Mouse (Mus musculus) embryonic facial prominence, embryonic 13.5 days (tissue): ENCODE measurements at regions not wholly inside any gene's neighbourhood (a gene's known extent, or its start where the extent isn't known, plus 50 kb on each side); places are given as distances from the start of the nearest gene placed in this dataset.

Experiments
- ATAC-seq: fragments of 200-750 bp; cut with Nextera tagmentation; 2 replicates; pipeline ENCODE4 v1.8.0; 2017; ENCODE audit warnings: low read depth; ENCODE audit not compliant: insufficient number of reproducible peaks, insufficient read depth, low FRiP score, low TSS enrichment
- H3K27ac ChIP-seq: fragments of 300-500 bp; sonication (generic); 2 replicates; pipeline ENCODE4 v1.5.1; 2015; ENCODE audit warnings: moderate library complexity, mild to moderate bottlenecking, inconsistent platforms
- H3K27me3 ChIP-seq: fragments of 300-500 bp; sonication (generic); 2 replicates; pipeline ENCODE4 v1.6.1; 2015; ENCODE audit warnings: mild to moderate bottlenecking, inconsistent platforms
- H3K36me3 ChIP-seq: fragments of 300-500 bp; sonication (generic); 2 replicates; pipeline ENCODE4 v1.6.1; 2015; ENCODE audit warnings: mild to moderate bottlenecking, inconsistent platforms
- H3K4me1 ChIP-seq: fragments of 300-500 bp; sonication (generic); 2 replicates; pipeline ENCODE4 v1.6.1; 2015; ENCODE audit warnings: inconsistent platforms
- H3K4me2 ChIP-seq: fragments of 300-500 bp; sonication (generic); 2 replicates; pipeline ENCODE4 v1.6.1; 2015; ENCODE audit warnings: moderate library complexity, mild to moderate bottlenecking, inconsistent platforms
- H3K4me3 ChIP-seq: fragments of 300-500 bp; sonication (generic); 2 replicates; pipeline ENCODE4 v1.5.1; 2015; ENCODE audit warnings: mild to moderate bottlenecking, inconsistent platforms
- H3K9ac ChIP-seq: fragments of 300-500 bp; sonication (generic); 2 replicates; pipeline ENCODE4 v1.6.1; 2015; ENCODE audit warnings: mild to moderate bottlenecking, inconsistent platforms
- H3K9me3 ChIP-seq: fragments of 300-500 bp; sonication (generic); 2 replicates; pipeline ENCODE4 v1.6.1; 2016; ENCODE audit warnings: inconsistent platforms
- WGBS: fragments of 180-500 bp; shearing (Covaris S2); methylation state at CpG from one replicate; pipeline ENCODE4 v1.1.7; 2015; ENCODE audit warnings: mixed read lengths; 5-methylcytosine and 5-hydroxymethylcytosine counted together

DNA sequence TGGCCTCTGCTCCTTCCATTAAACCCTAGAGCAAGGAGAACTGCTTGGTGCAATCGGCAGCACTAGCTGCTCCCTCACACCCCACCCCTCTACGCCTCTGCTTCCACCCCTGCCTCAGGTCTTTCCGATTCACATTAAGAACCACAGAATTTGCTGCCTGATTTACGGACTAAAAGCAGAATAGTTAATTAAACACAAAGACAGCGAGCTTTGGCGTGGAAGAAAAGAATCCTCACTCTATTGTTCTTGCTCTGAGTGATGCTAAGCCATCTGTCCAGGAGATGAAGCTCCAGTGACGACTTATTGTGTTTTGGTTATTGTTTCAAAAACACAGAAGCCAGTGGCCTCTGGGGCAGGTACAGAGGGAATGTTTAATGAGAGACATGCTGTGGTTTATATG lies 438.9 kb upstream of the Kcnab2 start:
- H3K27ac ChIP-seq, result no peak overlapping the region
- no peak for ATAC-seq

GRCm38 (mm10) chr4:152913497-152913896 lies 435.8 kb upstream of the Kcnab2 start:
- H3K9me3 ChIP-seq, result no peaks in the 10 kb centered on the region
- H3K4me3 ChIP-seq, result no peak overlapping the region
- H3K27ac ChIP-seq, result no peak overlapping the region
- WGBS, result 34% methylated on average over 10 of the region's 10 CpGs
- H3K36me3 ChIP-seq, result no peaks in the 10 kb centered on the region
- ATAC-seq, result no peak
- H3K9ac ChIP-seq, result no peak overlapping the region
- H3K4me2 ChIP-seq, result no peak overlapping the region
- H3K27me3 ChIP-seq, result no peaks in the 10 kb centered on the region
- no peaks in the 10 kb centered on the region for H3K4me1 ChIP-seq

More for the DNA sequence above, 438.9 kb upstream of the Kcnab2 start:
- no peaks in the 10 kb centered on the region for H3K36me3 ChIP-seq
- WGBS, result 12% methylated on average over 7 of the region's 7 CpGs
- no peak overlapping the region for H3K4me2 ChIP-seq
- H3K4me1 ChIP-seq, result no peaks in the 10 kb centered on the region
- H3K9me3 ChIP-seq, result no peaks in the 10 kb centered on the region
- H3K4me3 ChIP-seq, result no peak overlapping the region
- H3K27me3 ChIP-seq, result no peaks in the 10 kb centered on the region
- H3K9ac ChIP-seq, result no peak overlapping the region

DNA sequence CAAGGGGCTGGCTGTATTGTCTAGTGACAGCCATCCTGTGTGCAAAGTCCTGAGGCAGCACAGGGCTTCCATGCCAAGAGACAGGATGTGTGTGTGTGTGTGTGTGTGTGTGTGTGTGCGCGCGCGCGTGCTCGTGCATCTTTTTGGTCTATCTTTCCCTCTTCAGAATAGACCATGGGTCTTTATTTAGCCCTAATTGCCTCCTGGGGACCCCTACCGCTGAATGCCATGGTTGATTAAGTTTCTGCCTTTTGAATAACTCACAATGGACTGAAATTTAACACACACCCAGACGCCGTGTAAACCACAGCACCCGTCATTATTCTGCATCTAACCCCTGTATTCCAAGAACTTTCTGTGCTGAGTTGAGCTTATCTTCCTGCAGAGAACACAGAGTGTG lies 435.2 kb upstream of the Kcnab2 start:
- 68% methylated on average over 10 of the region's 10 CpGs for WGBS
- Histone ChIP-seq H3K9me3 (no peaks in the 10 kb centered on the region), H3K27me3 (no peaks in the 10 kb centered on the region), H3K9ac (no peak overlapping the region), H3K4me1 (peaks cover 1% of the 10 kb centered on the region; the same call in 1 of the 2 replicates), H3K4me3 (no peak overlapping the region), H3K36me3 (no peaks in the 10 kb centered on the region), H3K27ac (no peak overlapping the region), H3K4me2 (no peak overlapping the region)
- ATAC-seq, result no peak

DNA sequence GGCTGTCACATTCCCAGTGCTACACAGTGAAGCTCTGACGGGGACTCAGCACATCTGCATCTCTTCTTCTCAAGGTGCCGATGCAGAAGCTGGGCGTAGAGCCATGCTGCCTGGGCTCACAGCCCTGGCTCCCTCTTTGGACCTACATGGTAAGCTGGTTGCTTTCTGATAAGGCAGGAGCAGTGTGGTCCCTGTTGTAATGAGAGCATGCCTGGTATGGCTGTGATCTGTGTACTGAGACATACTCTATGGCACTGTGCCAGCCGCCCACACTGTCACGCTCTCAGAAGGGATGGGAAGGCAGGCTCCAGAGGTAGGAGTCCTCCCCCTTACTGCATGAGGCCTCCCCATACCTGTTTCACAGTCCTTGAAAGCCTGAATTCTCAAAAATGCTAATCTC lies 430.6 kb upstream of the Kcnab2 start:
- Histone ChIP-seq H3K4me1 (peaks cover 4% of the 10 kb centered on the region; the same call in 1 of the 2 replicates), H3K27me3 (no peaks in the 10 kb centered on the region), H3K4me3 (no peak overlapping the region), H3K9ac (no peak overlapping the region), H3K27ac (no peak overlapping the region), H3K9me3 (no peaks in the 10 kb centered on the region), H3K36me3 (no peaks in the 10 kb centered on the region), H3K4me2 (no peak overlapping the region)
- WGBS, result 69% methylated on average over 5 of the region's 5 CpGs
- ATAC-seq, result no peak

- ATAC-seq, result no peak
- Histone ChIP-seq H3K4me2 (no peak overlapping the region), H3K27ac (no peak overlapping the region), H3K36me3 (no peaks in the 10 kb centered on the region), H3K9ac (no peak overlapping the region), H3K4me3 (no peak overlapping the region), H3K9me3 (no peaks in the 10 kb centered on the region), H3K27me3 (no peaks in the 10 kb centered on the region), H3K4me1 (peaks cover 3% of the 10 kb centered on the region; the same call in 1 of the 2 replicates)
- WGBS, result 80% methylated on average over 11 of the region's 11 CpGs
Measured at GRCm38 (mm10) chr4:152902851-152903250, 425.2 kb upstream of the Kcnab2 start.

GRCm38 (mm10) chr4:152900049-152900448 lies 422.4 kb upstream of the Kcnab2 start:
- H3K4me1 ChIP-seq, result no peaks in the 10 kb centered on the region
- WGBS, result 78% methylated on average over 4 of the region's 4 CpGs
- ATAC-seq, result no peak
- H3K27me3 ChIP-seq, result no peaks in the 10 kb centered on the region
- no peak overlapping the region for H3K27ac ChIP-seq
- H3K4me2 ChIP-seq, result no peak overlapping the region
- no peak overlapping the region for H3K4me3 ChIP-seq
- H3K9me3 ChIP-seq, result no peaks in the 10 kb centered on the region
- no peaks in the 10 kb centered on the region for H3K36me3 ChIP-seq
- H3K9ac ChIP-seq, result no peak overlapping the region

GRCm38 (mm10) chr4:152895076-152895475 lies 417.4 kb upstream of the Kcnab2 start:
- no peak for ATAC-seq
- Histone ChIP-seq H3K4me3 (no peak overlapping the region), H3K9me3 (no peaks in the 10 kb centered on the region), H3K27me3 (no peaks in the 10 kb centered on the region), H3K27ac (no peak overlapping the region), H3K9ac (no peak overlapping the region), H3K4me1 (no peaks in the 10 kb centered on the region), H3K36me3 (no peaks in the 10 kb centered on the region), H3K4me2 (no peak overlapping the region)
- WGBS, result 49% methylated on average over 13 of the region's 13 CpGs

DNA sequence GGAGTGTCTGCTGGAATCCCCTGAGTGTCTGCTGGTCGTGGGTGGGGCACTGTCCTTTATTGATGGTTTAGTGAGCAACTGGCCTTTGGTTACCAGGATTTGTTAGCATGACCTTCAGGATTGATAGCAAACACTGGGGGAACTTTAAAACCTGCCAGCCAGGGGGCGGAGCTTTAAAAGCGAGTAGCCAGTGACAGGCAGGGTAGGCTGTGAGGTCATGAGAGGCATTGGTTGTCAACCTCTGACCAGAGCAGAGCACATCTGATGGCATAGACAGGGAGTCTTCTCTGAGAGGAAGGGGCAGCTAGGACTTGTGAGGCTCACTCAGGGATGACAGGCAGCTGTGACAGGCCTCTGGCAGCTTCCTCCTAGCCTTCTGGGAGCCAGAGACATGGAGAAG lies 415.3 kb upstream of the Kcnab2 start:
- Histone ChIP-seq H3K4me3 (no peak overlapping the region), H3K4me1 (no peaks in the 10 kb centered on the region), H3K4me2 (no peak overlapping the region), H3K9me3 (no peaks in the 10 kb centered on the region), H3K27me3 (no peaks in the 10 kb centered on the region), H3K36me3 (no peaks in the 10 kb centered on the region), H3K9ac (no peak overlapping the region), H3K27ac (no peak overlapping the region)
- 80% methylated on average over 3 of the region's 3 CpGs for WGBS
- no peak for ATAC-seq

GRCm38 (mm10) chr4:152889211-152889610 lies 411.5 kb upstream of the Kcnab2 start:
- ATAC-seq, result no peak
- Histone ChIP-seq H3K4me3 (no peak overlapping the region), H3K27me3 (no peaks in the 10 kb centered on the region), H3K36me3 (no peaks in the 10 kb centered on the region), H3K9ac (no peak overlapping the region), H3K4me1 (no peaks in the 10 kb centered on the region), H3K27ac (no peak overlapping the region), H3K4me2 (no peak overlapping the region), H3K9me3 (no peaks in the 10 kb centered on the region)
- 69% methylated on average over 5 of the region's 5 CpGs for WGBS

GRCm38 (mm10) chr4:152888306-152888705 lies 410.6 kb upstream of the Kcnab2 start:
- Histone ChIP-seq H3K4me1 (no peaks in the 10 kb centered on the region), H3K4me3 (no peak overlapping the region), H3K27ac (no peak overlapping the region), H3K9ac (no peak overlapping the region), H3K9me3 (no peaks in the 10 kb centered on the region), H3K36me3 (no peaks in the 10 kb centered on the region), H3K27me3 (no peaks in the 10 kb centered on the region), H3K4me2 (no peak overlapping the region)
- WGBS, result 77% methylated on average over 14 of the region's 14 CpGs
- no peak for ATAC-seq

GRCm38 (mm10) chr4:152886773-152887172 lies 409.1 kb upstream of the Kcnab2 start:
- no peak overlapping the region for H3K4me3 ChIP-seq
- H3K27ac ChIP-seq, result no peak overlapping the region
- no peaks in the 10 kb centered on the region for H3K36me3 ChIP-seq
- H3K27me3 ChIP-seq, result no peaks in the 10 kb centered on the region
- no peaks in the 10 kb centered on the region for H3K9me3 ChIP-seq
- H3K4me2 ChIP-seq, result no peak overlapping the region
- H3K9ac ChIP-seq, result no peak overlapping the region
- 67% methylated on average over 9 of the region's 9 CpGs for WGBS
- no peaks in the 10 kb centered on the region for H3K4me1 ChIP-seq
- no peak for ATAC-seq

DNA sequence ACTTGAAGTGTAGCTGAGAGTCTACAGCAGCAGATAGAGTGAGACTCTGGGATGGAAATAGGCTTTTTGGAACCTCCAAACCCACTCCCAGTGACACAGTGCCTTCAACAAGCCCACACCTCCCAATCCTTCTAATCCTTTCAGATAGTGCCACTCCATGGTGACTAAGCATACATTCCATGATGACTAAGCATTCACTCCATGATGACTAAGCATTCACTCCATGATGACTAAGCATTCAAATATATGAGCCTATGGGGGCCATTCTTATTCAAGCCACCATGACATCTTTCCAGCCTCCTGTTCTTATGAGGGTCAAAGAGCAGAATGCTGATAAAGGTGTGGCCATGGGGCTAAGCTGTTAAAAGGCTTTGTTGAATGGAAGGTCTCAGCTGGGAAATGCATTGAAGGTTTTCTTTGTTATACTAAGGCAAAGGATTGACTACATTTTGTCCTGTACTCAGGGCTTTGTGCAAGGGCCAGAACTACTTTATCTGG lies 403.8 kb upstream of the Kcnab2 start:
- Histone ChIP-seq H3K27me3 (no peaks in the 10 kb centered on the region), H3K4me3 (no peak overlapping the region), H3K36me3 (no peaks in the 10 kb centered on the region), H3K9ac (no peak overlapping the region), H3K4me1 (no peaks in the 10 kb centered on the region), H3K9me3 (no peaks in the 10 kb centered on the region), H3K4me2 (no peak overlapping the region), H3K27ac (no peak overlapping the region)
- ATAC-seq, result no peak

DNA sequence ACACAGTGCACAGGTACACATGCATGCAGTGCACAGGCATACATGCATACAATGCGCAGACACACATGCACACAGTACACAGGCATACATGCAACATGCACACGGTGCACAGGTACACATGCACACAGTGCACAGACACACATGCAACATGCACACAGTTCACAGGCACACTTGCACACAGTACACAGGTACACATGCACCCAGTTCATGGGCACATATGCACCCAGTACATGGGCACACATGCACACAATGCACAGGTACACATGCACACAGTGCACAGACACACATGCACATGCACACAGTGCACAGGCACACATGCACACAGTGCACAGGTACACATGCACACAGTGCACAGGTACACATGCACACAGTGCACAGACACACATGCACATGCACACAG lies 402.7 kb upstream of the Kcnab2 start:
- Histone ChIP-seq H3K36me3 (no peaks in the 10 kb centered on the region), H3K27me3 (no peaks in the 10 kb centered on the region), H3K9me3 (no peaks in the 10 kb centered on the region), H3K4me1 (no peaks in the 10 kb centered on the region), H3K9ac (no peak overlapping the region), H3K27ac (no peak overlapping the region), H3K4me2 (no peak overlapping the region), H3K4me3 (no peak overlapping the region)
- no peak for ATAC-seq
- 90% methylated on average over 2 of the region's 2 CpGs for WGBS
